Mouse (Mus musculus): ENCODE measurements around the gene BC024063. TPM values are rescaled to one million over a fixed set of nuclear protein-coding genes. Genes with fewer than 3 reads are reported as not detected.
A peak's percentile ranks its signal among the peaks of the same experiment; 100 is the strongest.

The BC024063 gene
- polyA plus RNA-seq, 1 experiment = not detected

GRCm38 (mm10) chr10:82127850-82128401, 44.8 kb downstream of the BC024063 start, which contains the start of gene AU041133:
AU041133 (plus strand) TSS chr10:82128013.
- no peaks in the 10 kb centered on the region for H3K27me3 ChIP-seq (ENCODE audit: control insufficient read depth, insufficient read depth, low read length)
- no peaks in the 10 kb centered on the region for H3K36me3 ChIP-seq (ENCODE audit: control insufficient read depth, insufficient read depth, low read length)
- under 1% methylated on average over 41 of the region's 41 CpGs for WGBS
- peak within 1 kb of the TSS; percentile 86 for H3K4me3 ChIP-seq (ENCODE audit: low read depth, low read length)
- H3K4me1 ChIP-seq (ENCODE audit: control insufficient read depth, insufficient read depth, insufficient read length, low read length) = no peaks in the 10 kb centered on the region
- TF ChIP-seq CTCF (IDR thresholded peaks at IDR 0.05; ENCODE audit: extremely low read depth, insufficient read length, insufficient replicate concordance, low read depth, low read length) = no peak
- TF ChIP-seq POLR2A (IDR thresholded peaks at IDR 0.05; ENCODE audit: low read depth, low read length) = peak; percentile 54
- H3K27ac ChIP-seq (ENCODE audit: insufficient read depth, low read depth, low read length) = peak within 1 kb of the TSS; percentile 51

GRCm38 (mm10) chr10:82145282-82145681, 62.1 kb downstream of the BC024063 start:
- TF ChIP-seq POLR2A (IDR thresholded peaks at IDR 0.05; ENCODE audit: low read depth, low read length) = no peak
- no peak for TF ChIP-seq CTCF (IDR thresholded peaks at IDR 0.05; ENCODE audit: extremely low read depth, insufficient read length, insufficient replicate concordance, low read depth, low read length)
- H3K27ac ChIP-seq (ENCODE audit: insufficient read depth, low read depth, low read length) = no peak overlapping the region
- H3K4me3 ChIP-seq (ENCODE audit: low read depth, low read length) = no peak overlapping the region
- peaks cover 17% of the 10 kb centered on the region for H3K36me3 ChIP-seq (ENCODE audit: control insufficient read depth, insufficient read depth, low read length)
- WGBS = 84% methylated on average over 1 of the region's 1 CpGs
- H3K27me3 ChIP-seq (ENCODE audit: control insufficient read depth, insufficient read depth, low read length) = no peaks in the 10 kb centered on the region
- H3K4me1 ChIP-seq (ENCODE audit: control insufficient read depth, insufficient read depth, insufficient read length, low read length) = no peaks in the 10 kb centered on the region

- no peak for TF ChIP-seq CTCF (IDR thresholded peaks at IDR 0.05; ENCODE audit: extremely low read depth, insufficient read length, insufficient replicate concordance, low read depth, low read length)
- TF ChIP-seq POLR2A (IDR thresholded peaks at IDR 0.05; ENCODE audit: low read depth, low read length) = no peak
- no peak overlapping the region for H3K4me3 ChIP-seq (ENCODE audit: low read depth, low read length)
- no peaks in the 10 kb centered on the region for H3K4me1 ChIP-seq (ENCODE audit: control insufficient read depth, insufficient read depth, insufficient read length, low read length)
- WGBS = 88% methylated on average over 4 of the region's 4 CpGs
- H3K36me3 ChIP-seq (ENCODE audit: control insufficient read depth, insufficient read depth, low read length) = peaks cover 25% of the 10 kb centered on the region
- H3K27ac ChIP-seq (ENCODE audit: insufficient read depth, low read depth, low read length) = no peak overlapping the region
- H3K27me3 ChIP-seq (ENCODE audit: control insufficient read depth, insufficient read depth, low read length) = no peaks in the 10 kb centered on the region
Measured at GRCm38 (mm10) chr10:82147571-82147970, 64.4 kb downstream of the BC024063 start.

Other genes with a start within 250 kb of the BC024063 start
- 0.09 TPM in 1 of 2 replicates, not detected in the other for gene Gm32687, start 219.4 kb upstream of the BC024063 start, polyA plus RNA-seq (2012; rRNA removed)
- not detected in 2 replicates for gene Zfp781, start 152.9 kb upstream of the BC024063 start, polyA plus RNA-seq (2012; rRNA removed)
- gene Zfp873, start 35.2 kb upstream of the BC024063 start, polyA plus RNA-seq (2012; rRNA removed) = 0.23 and 0.71 TPM in 2 replicates
- 0.08 TPM in 1 of 2 replicates, not detected in the other for gene AU041133, start 44.7 kb downstream of the BC024063 start, polyA plus RNA-seq (2012; rRNA removed)
- 0.13 and 0.24 TPM in 2 replicates for gene Zfp938, start 157.9 kb downstream of the BC024063 start, polyA plus RNA-seq (2012; rRNA removed)
- gene 4932415D10Rik, start 233.2 kb downstream of the BC024063 start, polyA plus RNA-seq (2012; rRNA removed) = not detected in 2 replicates

All from small intestine, adult 2 months (tissue).